Mouse (Mus musculus): ENCODE results near the gene Lactb. TPM values are rescaled to one million over a fixed set of nuclear protein-coding genes. Genes with fewer than 3 reads are reported as not detected.

Lactb gene
- total RNA-seq, 2 experiments from 2014 or later, result 15.4 to 20.0 TPM

DNA sequence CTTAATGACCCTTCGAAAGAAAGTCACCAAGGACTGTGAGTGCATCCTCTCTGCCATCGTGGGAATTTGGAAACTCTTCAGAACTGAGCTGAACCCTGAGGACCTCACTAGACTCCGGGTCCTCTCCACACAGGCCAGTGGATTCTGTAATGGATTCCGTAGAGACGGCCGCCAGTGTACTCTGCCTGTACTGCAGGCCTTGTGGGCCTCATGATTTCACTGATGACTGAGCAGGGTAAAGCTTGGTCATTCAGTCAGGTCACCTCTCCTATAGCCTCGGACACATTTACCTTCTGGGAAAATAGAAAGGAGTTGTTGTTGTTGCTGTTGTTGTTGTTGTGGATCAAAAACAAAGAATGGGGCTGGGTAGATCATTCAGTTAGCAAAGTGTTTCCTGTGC lies 6.8 kb upstream of the Lactb start:
- no peak for DNase-seq (ENCODE audit: low spot score in 2 of 2)

DNA sequence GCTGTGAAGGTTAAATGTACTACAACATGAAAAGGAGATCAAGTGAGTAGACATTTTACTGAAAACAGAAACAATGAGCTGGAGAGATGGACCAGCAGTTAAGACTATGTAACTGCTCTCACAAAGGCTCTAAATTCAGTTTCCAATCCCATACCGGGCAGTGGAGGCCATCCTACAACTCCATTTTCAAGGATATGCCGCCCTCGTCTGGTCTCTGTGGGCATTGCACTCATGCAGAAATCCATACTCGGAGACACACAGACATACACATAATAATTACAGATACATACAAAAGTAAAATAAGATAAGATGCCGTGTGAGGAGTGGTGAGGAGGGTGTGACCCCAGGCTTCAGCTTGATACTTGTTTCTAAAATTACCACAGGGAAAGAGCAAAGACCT lies 5.2 kb upstream of the Lactb start:
- peak; percentile 59 to 72 for DNase-seq (ENCODE audit: low spot score in 2 of 2)

DNA sequence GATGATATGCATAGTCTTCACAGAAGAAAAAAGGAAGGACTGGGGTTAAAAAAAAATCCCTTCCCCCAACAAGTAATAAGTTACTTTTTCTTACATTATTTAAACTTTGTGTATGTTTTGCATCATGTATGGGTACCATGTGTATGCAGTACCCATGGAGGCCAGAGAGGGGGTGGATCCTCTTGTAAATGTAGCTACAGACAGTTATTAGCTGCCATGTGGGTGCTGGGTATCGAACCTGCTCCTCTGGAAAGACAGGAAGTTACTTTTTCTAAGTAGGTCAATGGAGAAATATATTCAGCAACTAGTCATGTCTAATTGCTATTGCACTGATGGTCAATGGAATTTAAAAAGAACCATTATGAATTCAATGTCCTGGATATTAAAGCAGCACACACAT lies 3.2 kb upstream of the Lactb start:
- no peak for DNase-seq (ENCODE audit: low spot score in 2 of 2)

DNA sequence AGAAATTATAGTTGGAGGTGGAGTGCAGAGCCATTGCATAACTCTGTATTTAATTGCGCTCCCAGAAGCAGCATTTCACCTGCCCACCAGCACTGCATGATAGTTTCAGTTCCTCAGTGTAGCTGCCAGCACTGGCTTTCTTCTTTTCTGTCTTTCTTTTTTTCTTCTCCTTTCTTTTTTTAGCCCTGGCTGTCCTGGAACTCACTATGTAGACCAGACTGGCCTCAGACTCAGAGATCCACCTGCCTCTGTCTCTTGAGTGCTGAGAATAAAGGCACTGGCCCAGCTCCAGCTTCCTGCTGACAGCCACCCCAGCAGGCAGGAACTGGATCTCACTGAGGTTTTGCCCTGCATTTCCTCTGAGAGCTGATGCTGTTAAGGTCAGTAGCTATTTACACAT lies 2.7 kb upstream of the Lactb start:
- no peak for DNase-seq (ENCODE audit: low spot score in 2 of 2)

DNA sequence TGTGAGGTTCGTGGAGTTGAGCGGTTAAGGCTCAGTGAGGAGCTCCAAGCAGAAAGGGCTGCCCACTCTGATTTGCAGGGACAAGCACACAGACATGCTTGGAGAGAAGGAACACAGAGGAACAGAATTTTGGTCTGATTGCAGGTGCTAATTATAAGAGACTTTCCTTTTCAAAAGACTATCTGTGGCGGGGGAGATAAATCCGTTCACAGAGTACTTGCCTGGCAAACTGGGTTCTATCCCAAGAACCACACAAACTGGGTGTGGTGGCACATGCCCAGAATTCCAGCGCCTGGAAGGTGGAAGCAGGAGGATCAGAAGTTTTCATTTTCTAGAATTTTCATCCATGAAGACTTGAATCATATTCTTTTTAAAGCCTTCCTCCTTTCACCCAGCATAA lies 1.8 kb upstream of the Lactb start:
- no peak for DNase-seq (ENCODE audit: low spot score in 2 of 2)

DNA sequence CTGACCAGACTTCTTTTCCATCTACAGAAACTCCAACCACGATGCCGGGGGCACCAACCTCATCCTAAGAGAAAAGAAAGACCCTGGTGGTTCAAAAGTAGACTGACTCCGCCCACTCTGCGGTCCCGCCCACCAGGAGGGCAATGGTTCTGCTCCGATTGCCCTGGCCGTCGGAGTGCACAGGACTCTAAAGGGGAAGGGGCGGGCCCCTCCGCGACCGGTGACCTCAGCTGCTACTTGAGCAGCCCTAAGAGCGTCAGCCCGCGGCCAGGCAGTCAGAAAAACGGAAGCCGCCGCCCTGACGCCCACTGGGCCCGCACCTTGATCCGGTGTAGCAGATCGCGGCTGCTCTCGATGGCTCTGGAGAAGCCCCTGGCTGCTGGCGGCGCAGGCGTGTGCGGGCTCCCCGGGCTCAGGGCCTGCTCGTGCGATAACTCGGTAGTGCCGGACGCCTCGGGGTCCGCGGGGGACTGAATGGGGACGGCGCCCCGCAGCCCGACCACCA lies 511 bp downstream of the Lactb start:
- peak; percentile 62 to 75 for DNase-seq (ENCODE audit: low spot score in 2 of 2)

DNA sequence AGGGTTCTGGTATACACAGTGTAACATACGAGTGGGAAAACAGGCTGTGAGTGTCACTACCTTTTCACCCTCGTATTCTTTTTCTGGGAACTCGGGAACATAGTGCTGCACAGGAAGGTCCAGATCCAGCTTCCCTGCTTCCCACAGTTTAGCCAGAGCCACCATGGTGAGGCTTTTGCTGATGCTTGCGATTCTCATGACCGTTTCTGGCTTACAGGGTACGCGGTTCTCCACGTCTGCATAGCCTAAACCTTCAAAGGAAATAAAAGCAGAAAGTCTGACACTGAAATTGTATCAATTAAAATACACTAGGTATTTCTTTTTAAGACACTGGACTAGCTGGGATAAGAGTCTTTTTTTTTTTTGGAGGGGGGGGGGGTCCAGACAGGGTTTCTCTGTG lies 4.2 kb downstream of the Lactb start:
- DNase-seq (ENCODE audit: low spot score in 2 of 2), result no peak

DNA sequence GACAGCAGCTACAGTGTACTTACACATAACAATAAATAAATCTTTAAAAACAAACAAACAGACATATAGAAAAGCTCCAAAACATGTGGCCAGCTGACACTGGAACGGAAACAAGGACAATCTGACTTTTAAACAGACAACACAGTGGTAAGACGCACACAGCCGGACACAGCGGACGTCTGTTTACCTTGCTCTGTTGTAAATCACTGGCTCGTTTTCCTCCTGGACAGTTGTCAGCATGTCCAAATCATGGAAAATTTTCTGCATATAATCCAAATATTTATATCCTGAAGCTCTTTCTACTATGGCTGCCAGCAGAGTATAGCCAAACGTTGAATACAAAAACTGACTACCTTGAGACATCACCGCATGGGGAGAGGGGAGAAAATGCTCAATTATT lies 7.8 kb downstream of the Lactb start:
- DNase-seq (ENCODE audit: low spot score in 2 of 2), result no peak

DNA sequence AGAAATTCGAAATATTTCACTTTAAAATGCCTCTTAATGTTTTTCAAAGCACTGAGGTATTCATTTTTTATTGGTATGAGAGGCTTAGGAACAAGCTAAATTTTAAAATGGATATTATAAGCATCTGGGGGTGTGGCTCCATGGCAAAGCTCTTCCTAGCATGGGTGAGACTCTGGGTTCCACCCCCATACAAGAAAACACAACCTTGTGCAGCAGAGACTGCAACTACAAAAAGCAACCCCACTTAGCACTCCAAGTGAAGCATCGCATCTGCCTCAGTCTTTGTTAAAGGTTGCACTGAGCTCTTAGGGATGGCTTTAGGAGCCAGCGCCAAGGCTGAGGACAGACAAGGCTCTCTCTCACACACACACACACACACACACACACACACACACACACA lies 13.8 kb downstream of the Lactb start:
- no peak for DNase-seq (ENCODE audit: low spot score in 2 of 2)

DNA sequence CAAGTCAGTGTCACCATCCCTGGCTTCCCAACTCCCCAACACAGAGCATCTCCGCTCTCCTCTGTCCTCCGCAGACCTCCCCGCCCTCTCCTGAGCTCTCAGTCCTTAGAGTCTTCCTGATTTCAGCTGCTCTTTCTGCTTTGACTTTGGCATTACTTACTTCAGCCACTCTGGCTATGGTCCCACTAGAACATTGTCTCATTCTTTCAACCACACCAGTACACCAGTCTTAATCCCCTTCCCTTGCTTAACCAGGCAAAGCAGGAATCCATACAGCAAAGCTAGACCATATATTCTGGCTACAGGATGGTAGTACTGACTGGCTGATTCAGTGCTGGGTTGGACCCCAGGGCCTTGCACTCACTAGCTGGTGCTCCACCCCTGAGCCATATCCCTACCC lies 17.8 kb downstream of the Lactb start:
- DNase-seq (ENCODE audit: low spot score in 2 of 2), result no peak

DNA sequence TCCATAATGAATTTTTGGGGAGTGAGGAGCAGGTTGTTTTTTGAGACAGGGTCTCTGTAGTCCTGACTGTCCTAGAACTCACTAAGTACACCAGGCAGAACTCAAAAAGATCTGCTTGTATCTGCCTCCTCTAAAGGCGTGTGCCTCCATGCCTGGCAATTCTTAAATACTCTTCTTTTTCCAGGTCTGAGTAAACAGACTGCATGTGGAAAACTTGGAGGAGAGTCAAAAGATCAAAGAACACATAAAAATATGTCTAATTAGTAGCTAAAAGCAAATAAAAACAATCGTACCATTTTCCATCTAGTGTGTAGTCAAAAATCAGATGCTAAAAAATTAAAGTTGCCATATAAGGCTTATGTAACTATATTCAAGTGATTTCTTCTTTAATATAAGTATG lies 22.4 kb downstream of the Lactb start:
- DNase-seq (ENCODE audit: low spot score in 2 of 2), result no peak

DNA sequence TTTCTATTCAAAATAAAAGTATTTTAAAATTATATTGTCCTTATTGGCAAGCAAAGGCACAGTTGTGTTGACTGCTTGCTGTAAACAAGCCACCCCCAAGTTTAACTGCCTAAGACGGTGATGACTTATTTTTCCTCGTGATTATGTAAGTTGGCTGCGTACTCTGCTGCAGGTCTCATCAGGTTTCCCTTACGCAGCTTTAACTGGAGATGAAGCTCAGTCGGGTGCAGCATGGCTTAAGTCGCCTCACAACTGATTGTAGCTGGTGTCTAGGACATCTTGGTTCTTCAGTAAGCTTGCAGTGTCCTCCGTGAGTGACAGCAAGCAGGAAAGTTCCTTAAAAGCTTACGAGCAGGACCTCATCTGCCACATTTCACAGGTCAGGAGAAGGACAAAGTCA lies 23.0 kb downstream of the Lactb start:
- no peak for DNase-seq (ENCODE audit: low spot score in 2 of 2)

DNA sequence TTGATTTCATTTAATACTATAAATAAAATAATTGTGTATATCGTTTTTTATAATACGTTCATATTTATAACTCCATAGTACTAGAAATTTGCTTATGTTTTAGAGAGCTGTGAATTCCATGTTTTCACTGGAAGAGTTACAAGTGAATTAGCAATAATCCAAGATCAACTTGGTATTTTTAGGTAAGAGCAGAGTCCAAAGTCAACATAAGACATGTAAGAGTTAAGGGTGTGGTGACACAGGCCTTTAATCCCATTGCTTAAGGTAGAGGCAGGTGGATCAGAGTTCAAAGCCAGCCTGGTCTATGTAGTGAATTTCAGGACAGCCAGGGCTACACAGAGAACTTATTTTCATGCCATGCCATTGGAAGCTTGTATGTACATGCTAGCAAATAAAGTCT lies 26.7 kb downstream of the Lactb start:
- no peak for DNase-seq (ENCODE audit: low spot score in 2 of 2)

DNA sequence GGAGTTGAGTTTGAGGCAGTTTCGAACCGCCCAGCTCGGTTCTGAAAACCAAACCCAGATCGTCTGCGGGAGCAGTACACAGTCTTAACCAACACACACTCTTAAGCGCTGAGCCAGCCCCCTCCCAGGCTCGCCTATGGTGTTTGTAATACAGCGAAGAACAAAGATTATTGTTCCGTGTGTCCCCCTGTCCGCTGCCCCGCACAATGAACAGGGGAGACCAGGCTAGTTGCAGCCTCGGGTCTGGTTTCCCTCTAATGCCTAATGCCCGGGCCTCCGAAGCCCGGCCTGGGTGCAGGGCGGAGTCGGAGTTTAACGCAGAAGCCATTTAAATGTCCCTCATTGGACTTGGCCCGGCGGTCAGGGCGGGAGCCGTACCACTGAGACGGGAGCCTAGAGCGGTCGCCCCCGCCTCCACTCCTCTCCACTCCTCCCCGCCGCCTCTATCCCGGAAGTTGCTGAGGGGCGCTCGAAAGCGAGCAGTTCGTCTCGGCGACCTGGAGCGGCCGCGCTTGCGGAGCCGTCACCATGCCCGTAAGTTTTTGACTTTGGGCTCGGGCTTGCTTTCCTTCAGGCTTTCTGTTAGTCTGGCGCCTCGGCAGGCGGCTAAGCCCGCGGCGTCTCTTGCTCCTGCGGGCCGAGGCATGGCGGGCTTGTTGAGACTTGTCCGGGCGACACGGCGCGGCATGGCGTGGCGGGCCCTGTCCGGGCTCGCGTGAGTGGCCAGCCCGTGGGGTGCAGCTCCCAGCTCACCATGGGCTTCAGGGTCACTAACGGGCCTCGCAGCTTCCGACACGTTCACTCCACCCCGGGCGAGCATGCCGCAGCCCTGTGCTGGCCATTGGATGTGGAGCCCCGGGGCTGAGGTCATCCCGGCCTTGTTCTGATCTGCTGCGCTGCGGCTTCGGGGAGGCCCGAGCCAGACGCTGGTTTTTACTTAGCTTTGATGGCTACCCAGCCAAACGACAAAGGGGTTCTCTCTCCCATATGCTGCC lies 29.3 kb downstream of the Lactb start, which contains the start of gene Rps27l:
Rps27l (plus strand) TSS at position 440 of the 995 bp plus-strand sequence.
- DNase-seq (ENCODE audit: low spot score in 2 of 2), result peak; percentile 89 to 95

DNA sequence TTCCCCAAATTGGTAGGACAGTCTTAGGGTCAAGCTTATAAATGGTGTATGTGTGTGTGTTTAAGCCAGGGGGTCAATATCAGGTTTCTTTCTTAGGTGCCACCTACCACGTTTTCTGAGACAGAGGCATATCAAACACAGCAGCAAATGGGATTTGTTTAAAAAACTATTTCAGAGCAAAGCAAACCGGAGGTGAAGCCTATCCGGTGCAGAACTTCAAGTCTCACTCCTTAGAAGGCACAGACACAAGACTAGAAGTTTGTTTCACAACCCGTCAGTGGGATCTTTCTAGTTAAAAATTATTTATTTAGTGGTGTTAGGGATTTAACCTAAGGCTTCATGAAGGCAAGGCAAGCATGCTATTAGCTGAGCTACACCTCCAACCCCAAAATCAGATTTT lies 30.1 kb downstream of the Lactb start:
- no peak for DNase-seq (ENCODE audit: low spot score in 2 of 2)

DNA sequence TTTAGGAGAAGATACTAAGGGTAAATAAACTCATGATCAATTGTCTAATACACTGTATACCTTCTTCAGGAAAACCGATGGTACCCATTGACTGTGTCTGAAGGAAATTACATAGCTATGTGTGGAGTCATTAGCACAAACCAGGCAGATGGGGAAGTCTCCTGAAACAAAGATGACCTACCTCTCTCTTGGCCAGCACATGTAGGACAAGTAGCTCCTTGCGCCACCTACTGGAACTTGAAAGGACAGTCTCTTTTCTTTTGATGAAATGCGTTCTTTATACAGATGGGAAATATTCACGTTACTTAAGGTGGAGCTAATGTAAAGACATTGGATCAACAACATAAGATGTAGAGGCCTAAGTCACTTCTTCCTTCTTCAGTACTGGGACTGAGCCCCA lies 36.4 kb downstream of the Lactb start:
- DNase-seq (ENCODE audit: low spot score in 2 of 2), result peak in 1 of 2 experiments; percentile 27

DNA sequence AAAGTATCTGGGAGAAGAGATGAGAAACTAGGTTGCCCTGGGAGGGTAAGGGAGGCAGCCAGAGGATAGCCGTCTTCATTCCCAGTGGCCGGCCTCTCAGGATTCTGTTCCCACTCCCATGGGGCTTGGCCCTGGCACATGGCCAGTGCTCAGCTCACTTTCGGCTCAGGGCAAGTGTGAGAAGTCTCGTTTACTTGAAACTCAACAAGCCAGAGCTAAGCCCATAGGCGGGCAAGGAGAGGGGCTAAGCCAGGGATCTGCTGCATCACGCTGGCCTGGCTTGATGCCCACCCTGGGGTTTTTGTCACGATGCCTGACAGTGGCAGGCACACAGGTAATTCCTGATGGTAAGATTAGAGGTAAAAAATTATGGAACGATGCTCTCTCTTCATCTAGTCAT lies 37.8 kb downstream of the Lactb start:
- DNase-seq (ENCODE audit: low spot score in 2 of 2), result no peak

DNA sequence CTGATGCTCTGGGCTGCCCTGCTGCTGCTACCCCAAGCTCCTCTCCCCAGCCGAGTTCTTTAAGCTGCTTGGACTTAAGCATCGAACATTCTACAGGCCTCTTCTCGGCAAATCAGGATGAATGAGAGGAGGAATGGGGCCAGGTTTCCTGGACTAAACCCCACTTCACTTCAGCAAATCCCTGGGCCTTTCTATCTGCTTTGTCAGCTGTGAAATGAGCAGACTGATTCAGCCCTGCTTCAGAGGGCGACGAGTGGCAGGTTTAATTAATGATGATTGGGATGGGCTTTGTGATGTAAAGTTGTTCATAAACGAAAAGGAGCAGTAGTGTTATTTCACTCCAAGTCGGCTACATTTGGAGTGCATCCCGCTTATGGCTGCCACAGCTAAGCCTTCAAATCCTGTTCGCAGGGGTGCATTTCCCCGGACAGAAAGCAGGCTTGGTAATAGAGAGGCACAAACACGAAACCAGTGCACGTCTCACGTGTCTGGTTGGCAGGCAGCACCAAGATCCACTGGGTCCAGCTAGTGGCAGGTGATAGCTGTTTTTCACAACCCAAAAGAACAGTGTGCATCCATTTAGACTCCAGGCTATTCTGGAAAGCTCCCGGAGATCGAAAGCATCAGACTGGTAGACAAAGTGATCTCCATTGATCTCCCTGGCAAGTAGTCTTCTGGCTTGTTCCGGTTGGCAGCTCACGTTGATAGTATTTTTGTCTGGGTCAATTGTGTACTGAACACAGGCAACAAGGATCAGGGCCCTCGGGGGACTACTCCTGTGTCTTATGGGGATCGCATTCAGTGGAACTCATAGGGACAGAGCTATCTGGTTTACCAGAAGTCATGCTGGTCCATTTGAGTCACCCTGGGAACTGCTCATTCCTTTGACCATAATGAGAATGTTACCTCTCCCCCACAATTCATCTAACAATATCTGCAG lies 41.1 kb downstream of the Lactb start:
- no peak for DNase-seq (ENCODE audit: low spot score in 2 of 2)

DNA sequence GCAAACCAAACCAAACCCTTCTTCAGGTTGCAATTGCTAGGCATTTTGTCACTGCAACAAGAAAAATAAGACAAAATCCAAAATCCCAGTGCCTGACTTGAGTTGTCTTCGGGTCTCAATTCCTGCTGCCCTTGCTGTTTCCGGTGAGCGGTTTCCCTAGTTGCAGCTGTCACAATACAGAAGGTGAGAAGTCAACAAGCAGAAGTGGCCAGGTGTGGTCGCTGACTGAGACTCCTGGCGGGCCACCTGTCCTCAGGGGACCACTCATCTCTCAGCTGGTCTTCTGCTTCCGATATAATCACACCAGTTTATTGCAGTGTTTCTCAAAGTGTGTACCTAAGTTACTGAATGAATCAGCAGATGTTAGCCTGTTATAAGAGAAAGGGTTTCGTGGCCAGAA lies 44.9 kb downstream of the Lactb start:
- DNase-seq (ENCODE audit: low spot score in 2 of 2), result no peak

DNA sequence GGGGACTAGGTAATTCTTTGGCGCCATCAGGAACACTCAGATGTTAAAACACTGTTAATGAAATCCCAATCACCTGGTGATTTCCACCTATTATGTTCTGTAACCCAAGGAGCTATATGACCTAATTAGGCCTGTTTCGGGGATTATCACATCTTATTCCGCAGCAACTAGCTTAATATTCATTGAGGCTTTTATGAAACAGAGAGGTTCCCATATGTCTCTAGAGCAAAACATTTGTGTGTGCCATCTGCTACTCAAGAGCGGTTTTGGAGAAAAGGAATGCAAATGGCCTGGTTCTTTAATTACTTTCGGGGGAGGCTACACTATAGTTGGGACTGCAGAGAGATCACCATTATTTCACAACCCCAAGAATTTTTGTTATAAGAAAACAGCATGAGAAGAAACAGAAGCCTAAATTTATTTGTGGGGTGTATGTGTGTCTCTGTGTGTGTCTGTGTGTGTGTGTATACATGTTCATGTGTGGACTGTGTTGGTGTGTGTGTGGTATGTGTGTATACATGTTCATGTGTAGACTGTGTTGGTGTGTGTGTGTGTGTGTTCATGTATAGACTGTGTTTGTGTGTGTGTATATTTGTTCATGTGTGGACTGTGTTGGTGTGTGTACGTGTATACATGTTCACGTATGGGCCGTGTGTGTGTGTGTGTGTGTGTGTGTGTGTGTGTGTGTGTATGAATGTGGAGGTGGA lies 47.4 kb downstream of the Lactb start:
- no peak for DNase-seq (ENCODE audit: low spot score in 2 of 2)

DNA sequence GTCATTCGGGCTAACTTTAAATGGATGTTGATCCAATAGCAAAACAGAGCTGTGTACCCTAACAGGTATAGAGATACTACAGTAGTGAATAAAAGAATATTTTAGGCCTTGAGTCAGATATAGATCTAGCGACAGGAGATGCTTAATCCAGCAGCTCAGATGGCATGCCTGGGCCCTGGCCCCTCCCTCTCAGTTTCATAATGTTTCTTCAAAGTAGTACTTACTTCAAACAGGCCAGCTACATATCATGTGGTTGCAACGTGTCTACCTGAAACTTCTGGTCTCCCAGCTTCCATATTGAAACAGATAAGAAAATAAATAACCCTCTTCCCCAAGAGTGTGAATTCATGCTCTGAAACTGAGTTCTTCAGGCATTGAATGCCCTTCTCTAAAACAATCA lies 49.4 kb downstream of the Lactb start:
- DNase-seq (ENCODE audit: low spot score in 2 of 2), result no peak

Measured in adrenal gland, adult 18-20 months (tissue).